ENCODE assay signal across 17 mouse cellular contexts in the genomic region with DNA sequence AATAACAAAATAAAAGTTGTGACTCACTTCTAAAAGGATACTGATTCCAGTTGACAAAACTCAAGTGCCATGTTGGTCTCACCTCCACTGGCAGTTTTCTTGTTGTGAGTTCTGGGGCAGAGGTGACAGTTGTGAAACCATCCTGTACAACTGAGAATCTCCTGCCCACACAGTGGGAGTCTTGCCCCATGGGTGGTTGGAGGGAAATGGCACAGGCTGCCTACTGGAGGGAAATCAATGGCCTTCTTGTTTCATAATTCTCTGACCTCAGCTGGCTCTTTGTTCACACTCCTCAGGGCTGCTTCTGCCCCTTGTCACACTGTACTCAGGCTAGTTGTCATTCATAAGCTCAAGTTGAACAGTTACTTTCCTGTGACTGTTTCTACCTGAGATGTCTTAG. TPM values are rescaled to one million over a fixed set of nuclear protein-coding genes. Genes with fewer than 3 reads are reported as not detected.
DNase-seq lines count a peak whose midpoint lies in the region; TF ChIP-seq lines count a peak whose summit lies in the region.
"Had no signal": no experiment of that assay in that cellular context is flagged by ENCODE, and none has a peak within 500 bp of the region (broad histone marks: within the 10 kb centered on the region; RNA-seq: fewer than 3 reads in every experiment).

No protein-coding gene starts in this region.

- H3K4me1 ChIP-seq in lung, adult 2 months (ENCODE audit: control insufficient read depth, insufficient read depth, low read length): no peaks in the 10 kb centered on the region
- no peaks in the 10 kb centered on the region for H3K4me1 ChIP-seq in cortical plate, adult 2 months (ENCODE audit: control insufficient read depth, insufficient read depth, low read length)
- H3K4me1 ChIP-seq: embryonic facial prominence, embryonic 13.5 days; heart, embryonic 10.5 days; liver, embryonic 15.5 days had no signal

- no peak for TF ChIP-seq CTCF in lung, adult 2 months (IDR thresholded peaks at IDR 0.05; ENCODE audit: insufficient read depth, low read length)
- no peak for TF ChIP-seq CTCF in cortical plate, adult 2 months (IDR thresholded peaks at IDR 0.05; ENCODE audit: extremely low read depth, insufficient read depth, low read length)

- H3K4me3 ChIP-seq in lung, adult 2 months (replicated peaks; ENCODE audit: extremely low read depth, low read depth, low read length): no peak overlapping the region
- H3K4me3 ChIP-seq in cortical plate, adult 2 months (ENCODE audit: insufficient read depth, low read length): no peak overlapping the region
- H3K4me3 ChIP-seq: embryonic facial prominence, embryonic 13.5 days; heart, embryonic 10.5 days; liver, embryonic 15.5 days; megakaryocyte, embryonic 14.5 days had no signal

- peak; percentile 44 for DNase-seq in layer of hippocampus, adult 11-12 months (ENCODE audit: low spot score)
- no peak for DNase-seq in layer of hippocampus, postnatal 25 days (ENCODE audit: extremely low spot score in 1 of 2, low spot score in 1 of 2)
- peak; percentile 15 for DNase-seq in lung, postnatal 14 days
- no peak for DNase-seq in lung, adult 2 months
- DNase-seq in urinary bladder, postnatal 14 days (ENCODE audit: low spot score): no peak
- no peak for DNase-seq in right cerebral cortex, postnatal 14 days
- DNase-seq: cerebellum, adult 8-10 months; gastrocnemius, postnatal 10 days; kidney, adult 11 months; kidney, postnatal 10 days; layer of hippocampus, postnatal 36 days; retina, postnatal 1 day had no signal

- peak overlapping the region; percentile 74; the same call in 1 of the 2 replicates for H3K27ac ChIP-seq in cortical plate, adult 2 months (ENCODE audit: insufficient read depth, low read length)
- H3K27ac ChIP-seq: embryonic facial prominence, embryonic 13.5 days; heart, embryonic 10.5 days; liver, embryonic 15.5 days had no signal

- no peak for TF ChIP-seq POLR2A in lung, adult 2 months (IDR thresholded peaks at IDR 0.05; ENCODE audit: borderline replicate concordance, extremely low read depth, low read depth, low read length)
- TF ChIP-seq POLR2A in cortical plate, adult 2 months (IDR thresholded peaks at IDR 0.05; ENCODE audit: extremely low read depth, insufficient read depth, low read length): no peak

RNA-seq across cellular contexts. Expression of gene Sft2d1, which starts 11.4 kb away (rescaled TPM):
- 10 to 100 TPM; 55.7 to 58.0 TPM for total RNA-seq in layer of hippocampus, postnatal 25 days (2021)
- polyA plus RNA-seq in lung, adult 2 months (2012; rRNA removed): 74.2 and 78.1 TPM in 2 replicates
- polyA plus RNA-seq in cortical plate, adult 2 months (2012; rRNA removed): 117 and 124 TPM in 2 replicates

RNA-seq across cellular contexts. Expression of gene Mpc1, which starts 16.8 kb away (rescaled TPM):
- total RNA-seq in layer of hippocampus, postnatal 25 days (2021): 100 to 1,000 TPM; 149 to 159 TPM
- 68.3 and 103 TPM in 2 replicates for polyA plus RNA-seq in lung, adult 2 months (2012; rRNA removed)
- polyA plus RNA-seq in cortical plate, adult 2 months (2012; rRNA removed): 398 and 433 TPM in 2 replicates

RNA-seq across cellular contexts. Expression of gene Prr18, which starts 37.7 kb away (rescaled TPM):
- total RNA-seq in layer of hippocampus, postnatal 25 days (2021): 10 to 100 TPM; 22.8 to 23.6 TPM
- 14.4 and 16.1 TPM in 2 replicates for polyA plus RNA-seq in lung, adult 2 months (2012; rRNA removed)
- polyA plus RNA-seq in cortical plate, adult 2 months (2012; rRNA removed): 34.3 and 40.8 TPM in 2 replicates

RNA-seq across cellular contexts. Expression of gene T2, which starts 56.3 kb away (rescaled TPM):
- total RNA-seq in layer of hippocampus, postnatal 25 days (2021): under 1 TPM; 0.34 to 0.82 TPM
- polyA plus RNA-seq in lung, adult 2 months (2012; rRNA removed): 3.5 and 3.7 TPM in 2 replicates
- polyA plus RNA-seq in cortical plate, adult 2 months (2012; rRNA removed): 0.83 and 1.2 TPM in 2 replicates
- total RNA-seq: gastrocnemius, postnatal 10 days had no signal
- polyA plus RNA-seq: liver, embryonic 15.5 days had no signal

Comparison
In these comparisons a context has a peak if more than half of its experiments do, and no peak if none do; other contexts are left out.
1. DNase-seq: peak in layer of hippocampus, adult 11-12 months (single experiment) and lung, postnatal 14 days (single experiment); none in layer of hippocampus, postnatal 25 days (0 of 2), lung, adult 2 months (single experiment), urinary bladder, postnatal 14 days (single experiment) and right cerebral cortex, postnatal 14 days (single experiment).